Mouse (Mus musculus) retina, postnatal 1 day (tissue): ENCODE data around the gene 1600014C23Rik.

Experiments
- DNase-seq: peaks from one replicate; pipeline ENCODE4 v3.0.0-alpha.2; 2012

The 1600014C23Rik gene

GRCm38 (mm10) chr17:45733735-45734301 is at the start of gene 1600014C23Rik:
Gene 1600014C23Rik (minus strand): TSS chr17:45733844.
- DNase-seq: peak; percentile 92

GRCm38 (mm10) chr17:45778446-45778845 is 44.8 kb upstream of the 1600014C23Rik start:
- no peak for DNase-seq

GRCm38 (mm10) chr17:45777431-45777830 is 43.8 kb upstream of the 1600014C23Rik start:
- no peak for DNase-seq

- no peak for DNase-seq
Measured at GRCm38 (mm10) chr17:45776185-45776584, 42.5 kb upstream of the 1600014C23Rik start.

- no peak for DNase-seq
Measured at GRCm38 (mm10) chr17:45775468-45775867, 41.8 kb upstream of the 1600014C23Rik start.

GRCm38 (mm10) chr17:45772566-45772965 is 38.9 kb upstream of the 1600014C23Rik start:
- no peak for DNase-seq

GRCm38 (mm10) chr17:45772096-45772495 is 38.5 kb upstream of the 1600014C23Rik start:
- no peak for DNase-seq

GRCm38 (mm10) chr17:45770441-45770840 is 36.8 kb upstream of the 1600014C23Rik start:
- DNase-seq: no peak

- DNase-seq: no peak
Measured at GRCm38 (mm10) chr17:45769821-45770220, 36.2 kb upstream of the 1600014C23Rik start.

- no peak for DNase-seq
Measured at GRCm38 (mm10) chr17:45767536-45768146, 34.0 kb upstream of the 1600014C23Rik start.

GRCm38 (mm10) chr17:45766735-45767535 is 33.3 kb upstream of the 1600014C23Rik start:
- peak; percentile 97 for DNase-seq

- DNase-seq: no peak
Measured at GRCm38 (mm10) chr17:45765914-45766313, 32.3 kb upstream of the 1600014C23Rik start.

- DNase-seq: no peak
Measured at GRCm38 (mm10) chr17:45763188-45763587, 29.5 kb upstream of the 1600014C23Rik start.

- DNase-seq: no peak
Measured at GRCm38 (mm10) chr17:45761902-45762301, 28.3 kb upstream of the 1600014C23Rik start.

GRCm38 (mm10) chr17:45760965-45761645 is 27.5 kb upstream of the 1600014C23Rik start:
- peak; percentile 74 for DNase-seq

GRCm38 (mm10) chr17:45759751-45760150 is 26.1 kb upstream of the 1600014C23Rik start:
- no peak for DNase-seq

GRCm38 (mm10) chr17:45758808-45759207 is 25.2 kb upstream of the 1600014C23Rik start:
- no peak for DNase-seq

GRCm38 (mm10) chr17:45757932-45758331 is 24.3 kb upstream of the 1600014C23Rik start:
- DNase-seq: no peak

- no peak for DNase-seq
Measured at GRCm38 (mm10) chr17:45756831-45757230, 23.2 kb upstream of the 1600014C23Rik start.

GRCm38 (mm10) chr17:45756391-45756790 is 22.7 kb upstream of the 1600014C23Rik start:
- no peak for DNase-seq

- DNase-seq: peak; percentile 64
Measured at GRCm38 (mm10) chr17:45754186-45754862, 20.7 kb upstream of the 1600014C23Rik start.

- DNase-seq: no peak
Measured at GRCm38 (mm10) chr17:45752678-45753077, 19.0 kb upstream of the 1600014C23Rik start.

- DNase-seq: no peak
Measured at GRCm38 (mm10) chr17:45752053-45752452, 18.4 kb upstream of the 1600014C23Rik start.
